Mouse (Mus musculus) yolk sac, embryonic 10.5 days (tissue): ENCODE data around the gene Hnrnph1.
"Not testable (repeated sequence)": the region's sequence is repeated elsewhere in the genome, so short reads cannot be mapped to it uniquely, and the experiment has no call there.

Source experiments
- DNase-seq: peaks from one replicate; pipeline ENCODE4 v3.0.0-alpha.2; 2017; ENCODE audit warnings: low spot score

Hnrnph1 gene

GRCm38 (mm10) chr11:50376911-50377891 is at the start of gene Hnrnph1:
TSS of gene Hnrnph1 (plus strand) at chr11:50376990.
- DNase-seq, result peak; percentile 98

- DNase-seq, result no peak
Measured at GRCm38 (mm10) chr11:50328075-50328625, 48.6 kb upstream of the Hnrnph1 start.

- no peak for DNase-seq
Measured at GRCm38 (mm10) chr11:50329378-50329777, 47.4 kb upstream of the Hnrnph1 start.

- no peak for DNase-seq
Measured at GRCm38 (mm10) chr11:50333181-50333580, 43.6 kb upstream of the Hnrnph1 start.

- DNase-seq, result no peak
Measured at GRCm38 (mm10) chr11:50336126-50336525, 40.7 kb upstream of the Hnrnph1 start.

- DNase-seq, result no peak
Measured at GRCm38 (mm10) chr11:50336891-50337290, 39.9 kb upstream of the Hnrnph1 start.

- no peak for DNase-seq
Measured at GRCm38 (mm10) chr11:50345486-50345885, 31.3 kb upstream of the Hnrnph1 start.

- no peak for DNase-seq
Measured at GRCm38 (mm10) chr11:50346256-50347032, 30.3 kb upstream of the Hnrnph1 start.

- no peak for DNase-seq
Measured at GRCm38 (mm10) chr11:50352177-50352576, 24.6 kb upstream of the Hnrnph1 start.

- DNase-seq, result no peak
Measured at GRCm38 (mm10) chr11:50354162-50354561, 22.6 kb upstream of the Hnrnph1 start, which contains the start of gene Cby3. TSS of gene Cby3 (plus strand) at chr11:50354462.

- peak; percentile 68 for DNase-seq
Measured at GRCm38 (mm10) chr11:50354851-50355250, 21.9 kb upstream of the Hnrnph1 start.

GRCm38 (mm10) chr11:50355395-50355794 is 21.4 kb upstream of the Hnrnph1 start:
- peak; percentile 72 for DNase-seq

- DNase-seq, result peak; percentile 59
Measured at GRCm38 (mm10) chr11:50358950-50359861, 17.6 kb upstream of the Hnrnph1 start.

- not testable (repeated sequence) for DNase-seq
Measured at GRCm38 (mm10) chr11:50361282-50361681, 15.5 kb upstream of the Hnrnph1 start.

GRCm38 (mm10) chr11:50364548-50364947 is 12.2 kb upstream of the Hnrnph1 start:
- peak; percentile 65 for DNase-seq

GRCm38 (mm10) chr11:50365322-50365721 is 11.5 kb upstream of the Hnrnph1 start:
- DNase-seq, result no peak

- DNase-seq, result no peak
Measured at GRCm38 (mm10) chr11:50367531-50367930, 9.3 kb upstream of the Hnrnph1 start.

- DNase-seq, result no peak
Measured at GRCm38 (mm10) chr11:50369360-50369911, 7.4 kb upstream of the Hnrnph1 start.

- no peak for DNase-seq
Measured at GRCm38 (mm10) chr11:50370969-50371368, 5.8 kb upstream of the Hnrnph1 start.

- DNase-seq, result peak; percentile 51
Measured at GRCm38 (mm10) chr11:50371399-50371841, 5.4 kb upstream of the Hnrnph1 start.

- DNase-seq, result no peak
Measured at GRCm38 (mm10) chr11:50371911-50372310, 4.9 kb upstream of the Hnrnph1 start.
